Mouse (Mus musculus) frontal cortex, adult (tissue): ENCODE measurements around the gene Sytl3.
"Not testable (repeated sequence)": the region's sequence is repeated elsewhere in the genome, so short reads cannot be mapped to it uniquely, and the experiment has no call there.

Experiments used
- ATAC-seq: cut with Nextera tagmentation; 2 replicates; pipeline ENCODE4 v1.9.2; 2017; ENCODE audit warnings: mild to moderate bottlenecking, moderate library complexity, mixed read lengths; ENCODE audit not compliant: low TSS enrichment

The Sytl3 gene

DNA sequence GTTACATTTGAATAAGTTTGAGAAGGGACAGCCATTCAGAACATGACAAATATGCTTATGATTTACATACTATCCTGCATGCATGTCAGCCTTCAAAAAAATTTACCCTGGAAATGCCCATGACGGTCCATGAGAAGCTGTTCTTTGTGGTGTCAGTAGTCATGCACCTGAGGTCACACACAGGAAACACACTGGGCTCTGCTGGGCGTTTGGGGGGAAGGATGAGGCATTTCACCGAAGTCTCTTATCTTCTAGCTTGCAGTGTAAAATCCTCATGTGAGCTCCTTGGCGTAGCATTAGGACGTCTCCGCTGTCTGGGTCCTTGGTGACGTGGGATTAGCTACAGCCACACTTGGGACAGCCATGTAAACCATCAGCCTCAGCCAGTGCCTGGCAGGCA lies at the start of gene Sytl3:
Sytl3 (plus strand) TSS at position 293 of the 400 bp plus-strand sequence.
- ATAC-seq: not testable (repeated sequence)

DNA sequence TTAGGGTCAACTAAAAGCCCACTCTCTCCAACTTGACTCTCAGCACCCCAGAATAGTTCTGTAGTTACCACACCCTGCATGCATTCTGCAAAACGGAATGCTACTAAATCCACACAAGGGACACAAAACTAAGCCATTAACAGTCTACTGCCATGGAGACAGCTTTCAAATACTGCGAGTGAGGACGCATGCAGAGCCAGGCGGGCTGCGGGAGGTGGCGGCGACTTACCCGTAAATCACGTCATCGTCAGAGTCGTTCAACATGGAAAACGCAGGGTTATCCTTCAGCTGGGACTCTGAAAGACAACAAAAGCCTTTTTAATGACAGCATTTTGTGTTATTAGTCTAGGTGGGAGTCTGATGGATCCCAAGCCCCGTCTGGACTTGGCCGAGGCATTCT lies 45.4 kb upstream of the Sytl3 start:
- ATAC-seq: not testable (repeated sequence)

DNA sequence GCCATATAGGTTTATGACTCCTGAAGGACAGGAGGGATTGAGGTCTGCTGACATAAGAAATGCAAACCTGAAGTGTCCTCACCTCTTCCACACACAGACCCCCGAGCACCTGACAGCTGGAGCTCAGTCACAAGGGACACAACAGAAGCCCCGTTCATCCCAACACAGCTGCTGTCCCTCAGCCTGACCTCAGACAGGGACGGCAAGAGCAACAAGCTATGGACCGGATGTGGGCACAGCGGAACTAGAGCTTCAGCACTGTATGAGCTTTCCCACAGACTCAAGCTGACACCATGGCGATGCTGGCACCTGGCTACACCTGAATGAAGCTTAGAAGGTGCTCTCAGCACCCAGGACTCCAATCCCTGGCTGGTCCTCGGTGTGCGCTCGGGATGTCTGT lies 44.6 kb upstream of the Sytl3 start:
- ATAC-seq: not testable (repeated sequence)

DNA sequence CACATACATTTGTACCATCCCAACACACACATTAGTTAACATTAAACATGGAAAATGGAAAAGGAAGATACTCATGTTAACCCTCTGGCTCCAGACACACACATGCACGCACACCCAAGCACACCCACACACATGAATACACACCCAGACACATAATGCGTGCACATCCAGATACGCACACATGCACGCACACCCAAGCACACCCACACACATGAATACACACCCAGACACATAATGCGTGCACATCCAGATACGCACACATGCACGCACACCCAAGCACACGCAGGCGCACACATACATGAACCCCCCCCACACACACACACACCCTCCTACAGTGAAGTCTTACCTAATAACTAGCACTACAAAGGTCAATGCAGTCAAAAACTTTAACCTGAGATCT lies 42.2 kb upstream of the Sytl3 start:
- not testable (repeated sequence) for ATAC-seq

GRCm38 (mm10) chr17:6617689-6618400 lies 41.0 kb upstream of the Sytl3 start:
- ATAC-seq: not testable (repeated sequence)

DNA sequence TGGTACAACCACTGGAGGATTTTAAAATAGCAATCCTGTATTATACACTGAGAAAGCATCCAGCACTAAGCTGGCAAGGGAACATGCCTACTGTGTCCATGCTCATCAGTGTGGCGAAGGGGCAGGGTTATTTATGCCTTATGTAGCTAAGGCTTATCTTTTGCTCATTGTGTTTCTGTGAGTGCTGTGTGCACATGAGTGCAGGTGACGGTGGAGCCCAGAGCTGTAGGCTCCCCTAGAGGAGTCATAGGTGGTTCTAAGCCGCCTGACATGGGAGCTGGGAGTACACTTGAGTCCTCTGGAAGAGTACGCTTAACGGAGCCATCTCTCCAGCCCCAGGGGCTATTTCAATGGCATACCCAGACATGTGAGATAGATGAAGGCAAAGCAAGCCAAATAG lies 39.6 kb upstream of the Sytl3 start:
- ATAC-seq: not testable (repeated sequence)

GRCm38 (mm10) chr17:6620035-6620434 lies 38.9 kb upstream of the Sytl3 start:
- ATAC-seq: not testable (repeated sequence)

- ATAC-seq: peak; percentile 36; the same call in 1 of the 2 replicates
Observed at GRCm38 (mm10) chr17:6620730-6621451, 38.0 kb upstream of the Sytl3 start.

GRCm38 (mm10) chr17:6621976-6622375 lies 36.9 kb upstream of the Sytl3 start:
- not testable (repeated sequence) for ATAC-seq

- ATAC-seq: peak; percentile 69
Observed at GRCm38 (mm10) chr17:6624926-6625558, 33.9 kb upstream of the Sytl3 start.

DNA sequence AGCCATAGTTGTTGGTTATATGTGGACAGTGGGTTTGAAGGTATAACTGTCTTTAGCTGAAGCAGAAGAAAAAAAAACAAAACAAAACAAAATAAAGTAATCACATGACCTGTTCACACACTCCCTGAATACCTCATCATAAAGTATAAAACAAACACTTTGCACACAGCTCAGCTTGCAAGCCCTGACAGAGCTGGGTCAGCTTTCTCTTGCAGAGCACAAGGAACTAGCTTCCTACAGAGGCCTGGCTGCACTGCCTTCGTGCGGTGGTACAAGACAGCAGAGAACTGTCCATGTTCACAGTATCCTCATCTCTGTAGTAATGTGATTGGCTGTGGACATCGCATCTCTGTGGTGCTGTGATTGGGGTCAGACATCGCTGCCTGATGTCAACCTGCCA lies 28.5 kb upstream of the Sytl3 start:
- not testable (repeated sequence) for ATAC-seq

- ATAC-seq: not testable (repeated sequence)
Observed at GRCm38 (mm10) chr17:6632850-6633249, 26.0 kb upstream of the Sytl3 start.

DNA sequence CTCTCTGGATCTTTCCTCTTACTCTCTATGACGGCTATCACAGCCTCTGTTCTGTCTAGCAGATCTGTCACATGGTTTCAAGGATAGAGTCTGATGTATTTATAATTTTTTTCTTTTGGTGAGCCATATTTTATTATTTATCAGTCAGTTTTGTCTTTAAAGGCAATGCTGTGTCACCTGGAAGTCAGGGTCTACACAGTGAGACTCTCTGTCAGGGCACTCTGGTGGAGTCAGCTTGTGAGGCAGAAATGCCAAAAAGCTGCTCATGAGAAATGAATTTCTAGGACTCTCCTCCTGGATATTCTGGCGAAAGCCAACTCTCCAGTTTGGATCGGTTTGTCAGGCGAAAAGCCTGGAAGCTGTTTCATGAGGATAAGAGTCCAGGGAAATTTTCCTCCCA lies 23.1 kb upstream of the Sytl3 start:
- not testable (repeated sequence) for ATAC-seq

DNA sequence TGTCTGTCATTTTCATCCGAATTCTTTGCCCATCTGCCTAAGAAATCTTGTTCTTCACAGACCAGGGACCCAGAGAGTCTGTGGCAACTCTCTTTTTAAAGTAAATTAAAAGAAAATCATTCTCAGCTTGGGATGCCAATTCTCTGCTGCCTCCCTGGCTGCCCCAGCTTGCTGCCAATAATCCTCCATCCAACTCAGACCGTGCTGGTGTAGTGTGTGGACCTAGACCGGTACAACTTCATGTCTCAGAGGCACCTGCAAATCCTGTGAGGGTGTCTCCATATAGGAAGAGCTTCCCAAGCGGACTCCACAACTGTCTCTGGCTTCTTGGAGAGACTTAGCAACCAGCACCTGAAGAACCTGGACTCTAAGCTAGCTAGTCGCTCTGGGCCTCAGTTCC lies 22.0 kb upstream of the Sytl3 start:
- no peak for ATAC-seq

DNA sequence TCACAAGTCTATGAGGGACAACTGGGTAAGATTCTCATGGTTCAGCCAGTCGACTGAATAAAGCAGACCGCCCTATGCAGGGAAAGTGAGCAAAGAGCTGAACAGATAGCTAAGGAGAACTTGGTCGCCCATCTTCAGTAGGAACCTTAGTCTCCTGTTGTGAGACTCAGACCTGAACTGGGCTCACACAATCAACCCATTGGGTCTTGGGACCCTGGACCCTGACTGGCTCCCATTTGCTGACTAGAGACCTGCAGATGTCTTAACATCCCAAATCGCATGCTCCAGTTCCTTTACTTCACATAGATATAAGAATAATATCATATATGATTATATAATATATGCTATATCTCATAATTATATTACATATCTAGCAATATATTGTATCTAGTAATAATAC lies 21.5 kb upstream of the Sytl3 start:
- not testable (repeated sequence) for ATAC-seq

DNA sequence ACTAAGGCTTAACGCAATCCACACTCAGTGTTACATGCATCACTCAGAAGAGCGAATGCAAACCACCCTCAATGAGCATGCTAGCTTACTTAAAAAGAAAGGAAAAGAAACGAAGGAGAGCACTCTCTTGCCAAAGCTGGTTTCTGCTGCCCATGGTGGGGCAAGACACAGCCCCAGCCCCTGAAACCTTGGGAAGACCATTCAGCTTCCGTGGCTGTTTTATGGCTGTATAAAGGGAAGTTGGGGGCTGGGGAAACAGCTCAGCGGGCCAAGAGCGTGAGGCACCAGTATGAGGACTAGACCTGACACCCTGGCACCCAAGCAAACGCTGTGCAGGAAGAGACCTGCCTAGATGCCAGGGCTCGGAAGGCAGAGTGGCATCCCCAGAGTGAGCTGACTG lies 20.4 kb upstream of the Sytl3 start:
- ATAC-seq: not testable (repeated sequence)

GRCm38 (mm10) chr17:6639486-6639885 lies 19.4 kb upstream of the Sytl3 start:
- ATAC-seq: not testable (repeated sequence)

- ATAC-seq: peak; percentile 97
Observed at GRCm38 (mm10) chr17:6640044-6640637, 18.8 kb upstream of the Sytl3 start.

DNA sequence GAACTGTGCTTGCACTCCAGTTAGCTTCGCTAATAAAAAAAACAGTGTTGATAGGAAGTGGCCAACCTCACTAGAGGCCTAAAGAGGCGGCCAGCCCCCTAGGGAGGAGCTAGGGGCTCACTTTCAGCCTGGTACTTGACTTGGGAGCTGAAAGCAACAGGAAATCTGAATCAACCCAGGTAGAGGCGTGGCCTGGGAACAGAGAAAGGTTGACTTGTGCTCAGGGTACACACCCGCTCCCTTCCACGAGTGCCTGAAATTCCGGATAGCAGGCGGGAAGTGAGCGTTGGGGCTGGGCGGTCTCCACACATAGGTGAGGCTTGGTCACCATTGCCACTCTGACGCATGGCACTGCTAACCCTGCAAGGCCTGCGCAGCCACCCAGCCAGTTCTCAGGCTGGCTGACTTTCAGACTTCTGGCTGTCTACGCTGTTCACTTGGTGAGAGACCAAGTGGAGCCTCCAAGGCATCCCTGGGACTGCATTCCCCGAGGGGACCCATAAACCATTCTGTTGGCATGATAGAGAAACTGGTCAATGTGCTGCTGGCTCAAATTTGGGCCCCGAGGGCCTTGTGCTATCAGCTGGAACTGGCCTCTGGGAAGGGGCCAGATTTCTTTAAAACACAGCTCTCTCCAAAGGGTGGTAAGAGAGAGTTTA lies 18.0 kb upstream of the Sytl3 start:
- not testable (repeated sequence) for ATAC-seq

DNA sequence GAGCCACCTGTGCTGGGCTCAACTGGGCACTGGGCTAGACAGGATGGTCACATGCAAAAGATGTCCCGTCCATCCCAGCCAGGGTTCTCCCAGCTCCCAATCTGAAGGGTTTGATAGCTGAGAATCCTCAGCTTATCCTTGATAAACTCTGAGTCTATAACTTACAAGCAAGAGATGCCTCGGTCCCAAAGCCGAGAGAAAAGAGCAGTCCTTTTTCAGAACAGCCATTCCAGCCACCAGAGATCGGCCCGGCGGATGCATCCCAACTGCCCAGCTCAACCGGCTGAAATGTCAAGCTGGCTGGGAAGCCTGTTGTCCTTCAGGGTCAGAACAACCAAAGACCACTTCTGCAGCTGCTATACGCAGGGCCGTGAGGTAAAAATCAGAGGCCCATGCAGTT lies 14.7 kb upstream of the Sytl3 start:
- ATAC-seq: not testable (repeated sequence)

GRCm38 (mm10) chr17:6644673-6645072 lies 14.2 kb upstream of the Sytl3 start:
- ATAC-seq: not testable (repeated sequence)

- ATAC-seq: not testable (repeated sequence)
Observed at GRCm38 (mm10) chr17:6645668-6646067, 13.2 kb upstream of the Sytl3 start.
